Mouse (Mus musculus) heart, embryonic 15.5 days (tissue): Measurements from ENCODE around the gene Zfp867. TPM values are rescaled to one million over a fixed set of nuclear protein-coding genes. Genes with fewer than 3 reads are reported as not detected.
A peak's percentile ranks its signal among the peaks of the same experiment; 100 is the strongest.

Source experiments
- ATAC-seq: fragments of 200-750 bp; cut with Nextera tagmentation; replicated peaks from 2 replicates; pipeline ENCODE4 v1.8.0; 2017; ENCODE audit warnings: low read depth, moderate TSS enrichment; ENCODE audit not compliant: insufficient number of reproducible peaks, insufficient read depth, low FRiP score
- H3K27ac ChIP-seq: fragments of 300-500 bp; sonication (generic); 2 replicates; pipeline ENCODE4 v1.5.1; 2015; ENCODE audit warnings: mild to moderate bottlenecking, inconsistent platforms
- H3K27me3 ChIP-seq: fragments of 300-500 bp; sonication (generic); 2 replicates; pipeline ENCODE4 v1.6.1; 2015; ENCODE audit warnings: inconsistent platforms
- H3K36me3 ChIP-seq: fragments of 300-500 bp; sonication (generic); 2 replicates; pipeline ENCODE4 v1.6.1; 2015; ENCODE audit warnings: mild to moderate bottlenecking, inconsistent platforms
- H3K4me1 ChIP-seq: fragments of 300-500 bp; sonication (generic); replicated peaks from 2 replicates; pipeline ENCODE4 v1.6.1; 2015; ENCODE audit warnings: inconsistent platforms
- H3K4me2 ChIP-seq: fragments of 300-500 bp; sonication (generic); 2 replicates; pipeline ENCODE4 v1.6.1; 2015; ENCODE audit warnings: inconsistent platforms, mild to moderate bottlenecking, moderate library complexity
- H3K4me3 ChIP-seq: fragments of 300-500 bp; sonication (generic); 2 replicates; pipeline ENCODE4 v1.5.1; 2015; ENCODE audit warnings: mild to moderate bottlenecking, inconsistent platforms
- H3K9ac ChIP-seq: fragments of 300-500 bp; sonication (generic); 2 replicates; pipeline ENCODE4 v1.6.1; 2015; ENCODE audit warnings: mild to moderate bottlenecking, inconsistent platforms
- H3K9me3 ChIP-seq: fragments of 300-500 bp; sonication (generic); replicated peaks from 2 replicates; pipeline ENCODE4 v1.6.1; 2016; ENCODE audit warnings: inconsistent platforms
- WGBS: fragments of 180-500 bp; shearing (Covaris S2); methylation state at CpG from one replicate; pipeline ENCODE4 v1.1.7; 2015; ENCODE audit warnings: mixed read lengths; 5-methylcytosine and 5-hydroxymethylcytosine counted together
- polyA plus RNA-seq: library from polyadenylated mRNA; unstranded; fragments of >200 nt; fragmentation: Nextera tagmentation; extraction: Ambion mirVana; gene quantifications from 2 replicates; pipeline ENCODE4 v1.2.1, GENCODE M21; 2015

Zfp867 gene
- polyA plus RNA-seq, 1 experiment from 2014 or later = 5.9 TPM

DNA sequence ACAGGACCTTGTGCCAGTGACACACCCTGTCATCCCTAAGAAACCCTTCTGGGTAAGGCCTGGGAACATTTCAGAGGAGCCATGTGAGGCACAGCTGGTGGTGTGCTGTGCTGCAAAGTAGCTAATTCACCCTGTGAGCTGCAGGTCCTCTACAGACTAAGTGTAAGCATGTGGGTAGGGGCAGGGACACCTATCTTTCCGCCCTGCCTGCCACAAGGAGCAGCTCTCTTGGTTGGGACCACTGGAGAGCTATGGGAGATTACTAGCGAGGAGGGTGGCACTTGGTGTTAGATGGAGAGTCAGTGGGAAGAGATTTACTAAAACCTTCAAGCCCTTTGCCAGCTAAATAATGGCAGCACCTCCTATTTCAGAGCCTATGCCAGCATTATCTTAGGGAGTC, 15.4 kb downstream of the Zfp867 start:
- H3K9ac ChIP-seq = no peak overlapping the region
- H3K4me2 ChIP-seq = no peak overlapping the region
- 89% methylated on average over 2 of the region's 2 CpGs for WGBS
- peaks cover 19% of the 10 kb centered on the region for H3K4me1 ChIP-seq
- H3K27me3 ChIP-seq = no peaks in the 10 kb centered on the region
- peaks cover 60% of the 10 kb centered on the region for H3K36me3 ChIP-seq
- no peaks in the 10 kb centered on the region for H3K9me3 ChIP-seq
- ATAC-seq = no peak
- no peak overlapping the region for H3K4me3 ChIP-seq
- no peak overlapping the region for H3K27ac ChIP-seq

DNA sequence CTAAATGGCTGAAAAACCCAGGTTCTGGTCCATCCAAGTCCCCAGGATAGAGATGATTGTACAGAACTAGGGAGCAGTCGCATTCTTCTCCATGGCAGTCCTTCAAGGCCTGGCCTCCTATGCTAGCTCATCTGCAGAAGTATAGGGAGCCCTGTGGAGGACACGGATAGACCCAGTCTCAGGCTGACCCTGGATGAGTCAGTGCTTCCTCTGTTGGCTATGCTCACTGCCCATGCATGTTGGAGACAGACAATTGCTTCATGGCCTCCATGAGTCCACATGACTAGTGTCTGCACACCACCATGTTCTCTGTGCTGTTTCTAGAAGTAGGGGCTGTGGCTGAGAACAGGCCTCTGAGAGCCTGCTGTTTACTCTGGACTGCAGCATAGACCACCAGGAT, 15.9 kb downstream of the Zfp867 start:
- Histone ChIP-seq H3K9me3 (no peaks in the 10 kb centered on the region), H3K4me3 (no peak overlapping the region), H3K4me1 (peaks cover 22% of the 10 kb centered on the region), H3K36me3 (peaks cover 62% of the 10 kb centered on the region), H3K4me2 (no peak overlapping the region), H3K27ac (no peak overlapping the region), H3K9ac (no peak overlapping the region), H3K27me3 (no peaks in the 10 kb centered on the region)
- WGBS = 87% methylated on average over 2 of the region's 2 CpGs
- ATAC-seq = no peak

DNA sequence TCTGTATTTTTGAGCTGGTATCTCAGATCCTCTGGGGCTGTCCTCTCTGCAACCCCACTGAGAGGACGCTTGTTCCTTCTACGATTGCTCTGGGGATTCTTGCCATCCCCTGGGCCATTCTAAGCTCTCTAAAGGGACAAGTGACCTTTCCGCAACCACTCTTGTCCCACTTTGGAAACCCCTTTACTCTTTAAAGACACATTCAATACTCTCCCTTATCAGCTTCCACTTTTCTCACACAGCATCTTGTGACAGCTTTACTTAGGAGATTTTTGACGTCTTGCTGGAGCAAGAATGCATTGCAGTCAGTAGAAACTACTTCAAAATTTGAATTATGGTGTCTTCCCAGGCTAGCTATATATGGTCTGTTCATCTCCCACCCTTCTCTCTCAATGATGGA, 21.2 kb downstream of the Zfp867 start, which contains the start of gene Snap47:
Gene Snap47 (minus strand): TSS at position 101 of the 400 bp plus-strand sequence.
- no peak for ATAC-seq
- peak within 1 kb of the TSS; percentile 82 for H3K4me2 ChIP-seq
- H3K9me3 ChIP-seq = no peaks in the 10 kb centered on the region
- peak within 1 kb of the TSS; percentile 82 for H3K27ac ChIP-seq
- 60% methylated on average over 4 of the region's 4 CpGs for WGBS
- H3K27me3 ChIP-seq = no peaks in the 10 kb centered on the region
- H3K4me3 ChIP-seq = peak within 1 kb of the TSS; percentile 92
- H3K9ac ChIP-seq = peak within 1 kb of the TSS; percentile 80
- H3K36me3 ChIP-seq = peaks cover 42% of the 10 kb centered on the region
- H3K4me1 ChIP-seq = peaks cover 22% of the 10 kb centered on the region

DNA sequence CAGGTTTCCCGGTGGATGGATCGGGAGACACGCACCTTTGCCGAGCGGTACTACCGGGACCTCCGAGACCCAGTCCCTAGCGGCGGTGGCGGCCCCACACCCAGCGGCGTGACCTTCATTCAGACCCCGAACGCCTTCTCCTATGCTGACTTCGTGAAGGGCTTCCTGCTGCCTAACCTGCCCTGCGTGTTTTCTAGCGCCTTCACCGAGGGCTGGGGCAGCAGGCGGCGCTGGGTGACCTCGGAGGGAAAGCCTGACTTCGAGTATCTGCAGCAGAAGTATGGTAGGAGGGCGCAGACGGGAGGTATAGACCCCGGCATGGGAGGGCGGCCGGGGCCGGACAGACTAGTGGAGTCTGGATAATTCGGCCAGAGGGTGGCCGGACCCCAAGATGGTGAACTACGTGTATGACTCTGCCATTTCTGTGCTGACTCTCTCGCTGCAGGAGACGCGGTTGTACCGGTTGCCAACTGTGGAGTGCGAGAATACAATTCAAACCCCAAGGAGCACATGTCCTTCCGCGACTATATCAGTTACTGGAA, 22.0 kb downstream of the Zfp867 start:
- Histone ChIP-seq H3K27me3 (no peaks in the 10 kb centered on the region), H3K4me2 (peak overlapping the region; percentile 82), H3K9ac (peak overlapping the region; percentile 80), H3K36me3 (peaks cover 34% of the 10 kb centered on the region), H3K4me3 (peak overlapping the region; percentile 92), H3K9me3 (no peaks in the 10 kb centered on the region), H3K4me1 (peaks cover 22% of the 10 kb centered on the region), H3K27ac (peak overlapping the region; percentile 82)
- WGBS = under 1% methylated on average over 38 of the region's 38 CpGs
- peak; percentile 54 for ATAC-seq

DNA sequence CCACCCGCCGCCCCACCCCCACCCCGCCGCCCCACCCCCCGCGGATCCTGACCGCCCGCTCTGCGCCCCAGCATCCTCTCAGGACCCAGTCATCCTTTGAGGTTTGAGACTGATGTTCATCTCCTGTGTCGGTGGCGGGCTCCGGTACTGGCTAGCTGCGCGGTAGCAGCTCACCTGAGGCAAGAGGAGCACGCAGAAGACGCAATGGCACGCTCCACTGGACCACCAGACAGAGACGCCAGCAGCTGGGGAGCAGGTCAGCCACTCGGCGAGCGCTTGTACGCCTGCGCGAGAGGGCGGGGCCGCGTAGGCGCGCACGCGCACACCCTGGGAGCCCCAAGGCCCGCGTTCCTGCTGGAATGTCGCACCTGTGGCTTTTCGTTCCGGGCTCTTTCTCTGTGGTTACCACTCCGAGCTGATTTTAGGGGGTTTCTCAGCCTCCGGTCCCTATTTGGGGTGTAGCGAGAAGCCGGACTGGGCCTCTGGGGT, 22.5 kb downstream of the Zfp867 start, which contains the start of gene Jmjd4:
Gene Jmjd4 (plus strand): TSS at position 305 of the 489 bp plus-strand sequence.
- peak; percentile 91 for ATAC-seq
- under 1% methylated on average over 37 of the region's 40 CpGs for WGBS
- peak within 1 kb of the TSS; percentile 82 for H3K4me2 ChIP-seq
- peaks cover 22% of the 10 kb centered on the region for H3K4me1 ChIP-seq
- H3K9me3 ChIP-seq = no peaks in the 10 kb centered on the region
- peaks cover 29% of the 10 kb centered on the region for H3K36me3 ChIP-seq
- H3K9ac ChIP-seq = peak within 1 kb of the TSS; percentile 80
- peak within 1 kb of the TSS; percentile 92 for H3K4me3 ChIP-seq
- H3K27ac ChIP-seq = peak within 1 kb of the TSS; percentile 82
- H3K27me3 ChIP-seq = no peaks in the 10 kb centered on the region

GRCm38 (mm10) chr11:59443102-59443501, 29.2 kb downstream of the Zfp867 start:
- H3K9ac ChIP-seq = no peak overlapping the region

DNA sequence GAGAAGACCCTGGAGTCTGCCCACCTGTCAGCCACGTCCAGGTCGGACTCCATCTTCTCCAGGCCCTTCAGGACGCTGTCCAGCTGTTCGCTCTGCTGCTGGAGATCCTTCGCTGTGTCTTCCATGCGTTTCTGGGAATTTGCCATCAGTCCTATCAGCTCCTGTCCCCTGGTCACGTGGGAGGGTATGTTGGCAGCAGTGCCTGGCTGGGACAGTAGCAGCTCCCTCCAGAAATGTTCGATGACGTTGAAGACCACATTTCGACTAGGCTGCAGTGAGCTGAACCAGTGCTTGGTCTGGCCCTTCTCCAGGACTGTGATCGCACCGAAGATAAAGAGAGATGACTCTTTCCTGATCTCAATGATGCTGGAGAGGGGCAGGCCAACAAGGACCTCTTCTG, 34.3 kb downstream of the Zfp867 start:
- H3K27me3 ChIP-seq = no peaks in the 10 kb centered on the region
- H3K27ac ChIP-seq = no peak overlapping the region
- no peak for ATAC-seq
- H3K4me1 ChIP-seq = 0 out of 2 replicates have a peak, but pooled peaks cover 1% of the 10 kb centered on the region
- WGBS = 83% methylated on average over 12 of the region's 12 CpGs
- H3K4me3 ChIP-seq = no peak overlapping the region
- no peak overlapping the region for H3K4me2 ChIP-seq
- H3K9ac ChIP-seq = no peak overlapping the region
- peaks cover 28% of the 10 kb centered on the region for H3K36me3 ChIP-seq
- H3K9me3 ChIP-seq = no peaks in the 10 kb centered on the region

More at GRCm38 (mm10) chr11:59443102-59443501, 29.2 kb downstream of the Zfp867 start:
- ATAC-seq = no peak
- H3K4me2 ChIP-seq = no peak overlapping the region
- H3K4me1 ChIP-seq = no peaks in the 10 kb centered on the region
- no peaks in the 10 kb centered on the region for H3K27me3 ChIP-seq
- H3K27ac ChIP-seq = no peak overlapping the region
- no peak overlapping the region for H3K4me3 ChIP-seq
- H3K36me3 ChIP-seq = peaks cover 6% of the 10 kb centered on the region; the same call in 1 of the 2 replicates
- H3K9me3 ChIP-seq = no peaks in the 10 kb centered on the region

DNA sequence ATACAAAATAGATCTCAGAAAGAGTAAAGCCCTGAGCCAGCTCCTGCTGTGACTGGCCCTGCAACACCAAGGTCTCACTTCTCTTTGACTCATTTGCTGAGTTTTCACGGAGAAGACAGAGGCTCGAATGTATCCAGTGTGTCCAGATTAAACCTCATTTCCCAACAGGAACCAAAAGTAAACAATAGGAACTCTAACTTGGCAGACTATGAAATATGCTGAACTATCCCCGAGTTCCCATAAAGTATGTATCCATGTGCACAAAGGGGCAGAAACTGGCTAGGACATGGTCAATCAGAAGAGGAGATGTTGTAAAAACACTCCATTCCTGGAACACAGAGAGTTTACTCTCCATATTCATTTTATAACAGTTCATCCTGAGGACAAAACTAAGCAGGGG, 40.0 kb downstream of the Zfp867 start:
- Histone ChIP-seq H3K27me3 (no peaks in the 10 kb centered on the region), H3K9ac (no peak overlapping the region), H3K36me3 (peaks cover 23% of the 10 kb centered on the region), H3K27ac (no peak overlapping the region), H3K9me3 (no peaks in the 10 kb centered on the region), H3K4me3 (no peak overlapping the region), H3K4me1 (0 out of 2 replicates have a peak, but pooled peaks cover 2% of the 10 kb centered on the region), H3K4me2 (no peak overlapping the region)
- 53% methylated on average over 3 of the region's 3 CpGs for WGBS
- ATAC-seq = no peak

- 57% methylated on average over 1 of the region's 1 CpGs for WGBS
- Histone ChIP-seq H3K9me3 (no peaks in the 10 kb centered on the region), H3K9ac (no peak overlapping the region), H3K4me1 (peaks cover 9% of the 10 kb centered on the region), H3K4me3 (no peak overlapping the region), H3K36me3 (peaks cover 17% of the 10 kb centered on the region), H3K27ac (no peak overlapping the region), H3K27me3 (no peaks in the 10 kb centered on the region), H3K4me2 (no peak overlapping the region)
- ATAC-seq = no peak
Observed at GRCm38 (mm10) chr11:59429959-59430358, 42.3 kb downstream of the Zfp867 start.

- Histone ChIP-seq H3K4me2 (no peak overlapping the region), H3K9ac (no peak overlapping the region), H3K9me3 (no peaks in the 10 kb centered on the region), H3K36me3 (peaks cover 25% of the 10 kb centered on the region), H3K4me3 (no peak overlapping the region), H3K27me3 (no peaks in the 10 kb centered on the region), H3K27ac (no peak overlapping the region), H3K4me1 (peaks cover 9% of the 10 kb centered on the region)
- 61% methylated on average over 9 of the region's 9 CpGs for WGBS
- no peak; the same call in 1 of the 2 replicates for ATAC-seq
Observed at GRCm38 (mm10) chr11:59428057-59428660, 44.1 kb downstream of the Zfp867 start.

- Histone ChIP-seq H3K4me1 (peaks cover 15% of the 10 kb centered on the region), H3K27me3 (no peaks in the 10 kb centered on the region), H3K36me3 (peaks cover 29% of the 10 kb centered on the region), H3K9me3 (no peaks in the 10 kb centered on the region), H3K9ac (no peak overlapping the region), H3K4me3 (no peak overlapping the region), H3K27ac (no peak overlapping the region), H3K4me2 (no peak overlapping the region)
- 43% methylated on average over 7 of the region's 7 CpGs for WGBS
- ATAC-seq = no peak; the same call in 1 of the 2 replicates
Observed at GRCm38 (mm10) chr11:59425671-59426101, 46.6 kb downstream of the Zfp867 start.
